Mouse (Mus musculus) liver, postnatal 0 days (tissue): ENCODE data around the gene Fads2.

Source experiments
- CTCF ChIP-seq: sonication (generic); IDR thresholded peaks from 2 replicates; pipeline ENCODE4 v1.5.1; 2016; ENCODE audit warnings: antibody characterized with exemption, low read depth
- EP300 ChIP-seq: IDR thresholded peaks from 2 replicates; pipeline ENCODE4 v1.6.1; 2016; ENCODE audit warnings: antibody characterized with exemption, low read depth, mild to moderate bottlenecking

- TF ChIP-seq CTCF: no peak
- no peak for TF ChIP-seq EP300
Measured at GRCm38 (mm10) chr19:10086976-10087375, 14.6 kb downstream of the Fads2 start.
